Mouse (Mus musculus) embryonic fibroblast, embryonic 13.5 days (primary cell): ENCODE results near the gene Chchd3.

Experiments used
- CTCF ChIP-seq: IDR thresholded peaks from 2 replicates; pipeline ENCODE4 v1.5.1; 2011; ENCODE audit warnings: mild to moderate bottlenecking, control low read depth, low read length, moderate library complexity, borderline replicate concordance; ENCODE audit not compliant: insufficient read depth
- POLR2A ChIP-seq: IDR thresholded peaks from 2 replicates; pipeline ENCODE4 v1.6.1; 2011; ENCODE audit warnings: low read depth, mild to moderate bottlenecking, control low read depth, low read length, moderate library complexity

DNA sequence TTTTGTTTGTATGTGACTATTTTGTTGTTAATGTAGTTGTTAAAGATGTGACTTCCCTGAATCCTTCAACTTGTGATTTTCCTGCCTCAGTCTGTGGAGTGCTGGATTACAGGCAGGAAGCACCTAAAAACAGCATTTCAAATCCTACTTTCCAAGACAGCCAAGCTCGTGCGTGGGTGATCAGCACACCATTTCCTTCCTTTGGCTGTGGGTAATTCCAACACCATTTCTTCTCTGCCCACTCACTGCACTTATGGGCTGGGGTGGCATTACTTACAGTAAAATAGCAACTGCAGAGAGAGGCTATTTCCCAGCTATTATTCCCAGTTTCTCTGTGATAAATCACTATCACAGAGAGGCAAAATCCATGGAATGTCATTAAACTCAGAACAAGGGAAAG is 140.0 kb downstream of the Chchd3 start:
- TF ChIP-seq CTCF (no peak), POLR2A (no peak)
